Mouse (Mus musculus) 3134 (cell line): ENCODE measurements around the gene Samd3.

Experiments
- DNase-seq: peaks from one replicate; pipeline ENCODE4 v3.0.0-alpha.2; 2011; ENCODE audit warnings: low spot score; ENCODE audit not compliant: insufficient read length; ENCODE audit errors: extremely low read depth

The Samd3 gene

DNA sequence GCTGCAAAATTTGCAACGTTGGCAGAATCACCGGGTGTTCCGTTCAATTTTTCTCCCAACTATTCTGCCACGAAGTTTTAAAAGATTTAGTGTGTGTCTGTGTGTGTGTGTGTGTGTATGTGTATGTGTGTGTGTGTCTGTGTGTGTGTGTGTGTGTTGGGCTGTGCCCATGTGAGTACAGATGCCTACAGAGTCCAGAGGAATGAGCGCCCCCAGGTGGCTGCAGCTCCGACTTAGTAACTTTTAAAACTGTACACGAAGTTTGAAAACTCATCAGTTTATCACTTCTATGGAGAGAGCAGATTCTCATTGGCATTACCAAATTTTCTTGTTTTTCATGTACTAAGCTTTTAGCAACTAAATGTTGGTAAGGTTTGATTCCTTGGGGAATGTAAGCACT, 68.1 kb downstream of the Samd3 start:
- DNase-seq: no peak

DNA sequence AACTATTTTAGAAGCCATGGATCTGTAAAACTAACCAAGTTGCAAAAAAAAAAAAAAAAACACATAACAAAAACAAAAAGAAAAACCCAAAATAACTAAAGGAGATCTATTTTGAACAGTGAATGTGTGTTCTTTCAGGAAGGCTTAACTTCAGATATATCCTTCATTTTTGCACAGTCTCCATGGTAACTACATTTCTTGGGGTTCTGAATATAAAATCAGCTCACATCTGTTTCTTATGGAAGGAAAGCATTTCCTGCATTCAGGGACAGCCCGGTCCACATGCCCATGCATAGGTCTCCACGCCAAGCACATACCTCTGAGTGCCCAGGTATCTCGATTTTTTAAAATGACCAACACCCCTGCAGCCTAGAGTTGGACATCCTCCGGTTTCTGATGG, 72.8 kb downstream of the Samd3 start:
- no peak for DNase-seq

DNA sequence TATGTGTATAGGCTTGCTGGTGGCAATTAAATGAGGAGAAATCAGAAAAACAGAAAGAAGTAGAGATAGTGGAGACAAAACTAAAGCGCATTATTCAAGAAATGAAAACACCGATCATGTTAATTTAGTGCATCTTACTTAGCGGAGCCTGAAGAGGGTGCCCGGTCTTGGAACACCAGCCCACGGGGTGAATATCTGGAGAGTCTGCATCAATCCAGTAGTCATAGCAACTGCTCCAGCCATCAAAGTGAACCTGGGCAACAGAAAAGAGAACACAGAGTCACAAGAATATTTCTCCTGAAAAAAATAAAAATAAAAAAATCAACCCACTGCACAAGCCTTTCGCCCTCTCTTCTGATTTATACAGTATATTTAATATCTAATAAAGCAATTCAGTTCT, 74.0 kb downstream of the Samd3 start:
- no peak for DNase-seq

GRCm38 (mm10) chr10:26314327-26314726, 84.8 kb downstream of the Samd3 start:
- DNase-seq: no peak

DNA sequence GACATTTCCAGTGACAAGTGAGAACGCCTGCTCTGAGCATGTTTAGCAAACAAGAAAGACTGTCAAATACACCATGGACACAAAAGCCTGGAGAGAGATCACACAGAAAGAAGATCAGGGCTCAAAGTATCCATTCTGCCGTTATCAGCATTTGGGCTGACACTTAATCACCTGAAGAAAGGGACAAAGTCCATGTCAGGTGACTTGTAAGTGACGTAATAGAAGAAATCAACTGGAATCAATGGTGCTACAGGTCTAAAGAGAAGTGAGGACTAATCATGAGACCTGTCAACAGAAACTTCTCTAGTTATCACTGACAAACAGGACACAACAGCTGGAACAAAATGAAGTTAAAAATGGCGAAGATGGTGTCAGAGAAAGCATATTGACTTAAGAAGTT, 91.2 kb downstream of the Samd3 start:
- no peak for DNase-seq
